Mouse (Mus musculus): ENCODE results near the gene Slamf7.
A peak's percentile ranks its signal among the peaks of the same experiment; 100 is the strongest.
"Not testable (repeated sequence)": the region's sequence is repeated elsewhere in the genome, so short reads cannot be mapped to it uniquely, and the experiment has no call there.

Gene Slamf7

GRCm38 (mm10) chr1:171652734-171653133 is at the start of gene Slamf7:
Slamf7 (minus strand) TSS chr1:171653035.
- no peak for DNase-seq (ENCODE audit: low spot score)

GRCm38 (mm10) chr1:171698983-171699382 is 46.1 kb upstream of the Slamf7 start:
- DNase-seq (ENCODE audit: low spot score) = peak; percentile 43

- no peak for DNase-seq (ENCODE audit: low spot score)
Measured at GRCm38 (mm10) chr1:171693918-171694317, 41.1 kb upstream of the Slamf7 start.

GRCm38 (mm10) chr1:171687320-171687719 is 34.5 kb upstream of the Slamf7 start:
- DNase-seq (ENCODE audit: low spot score) = no peak

- no peak for DNase-seq (ENCODE audit: low spot score)
Measured at GRCm38 (mm10) chr1:171684923-171685322, 32.1 kb upstream of the Slamf7 start.

GRCm38 (mm10) chr1:171681531-171682299 is 28.9 kb upstream of the Slamf7 start, which contains the start of gene Cd48:
Cd48 (plus strand) TSS chr1:171682009.
- no peak for DNase-seq (ENCODE audit: low spot score)

GRCm38 (mm10) chr1:171681009-171681408 is 28.2 kb upstream of the Slamf7 start:
- no peak for DNase-seq (ENCODE audit: low spot score)

- no peak for DNase-seq (ENCODE audit: low spot score)
Measured at GRCm38 (mm10) chr1:171677721-171678120, 24.9 kb upstream of the Slamf7 start.

GRCm38 (mm10) chr1:171674467-171674866 is 21.6 kb upstream of the Slamf7 start:
- no peak for DNase-seq (ENCODE audit: low spot score)

- peak; percentile 15 for DNase-seq (ENCODE audit: low spot score)
Measured at GRCm38 (mm10) chr1:171672854-171673475, 20.1 kb upstream of the Slamf7 start.

- DNase-seq (ENCODE audit: low spot score) = not testable (repeated sequence)
Measured at GRCm38 (mm10) chr1:171672451-171672850, 19.6 kb upstream of the Slamf7 start.

GRCm38 (mm10) chr1:171667160-171667559 is 14.3 kb upstream of the Slamf7 start:
- no peak for DNase-seq (ENCODE audit: low spot score)

- no peak for DNase-seq (ENCODE audit: low spot score)
Measured at GRCm38 (mm10) chr1:171666350-171666749, 13.5 kb upstream of the Slamf7 start.

GRCm38 (mm10) chr1:171663757-171664156 is 10.9 kb upstream of the Slamf7 start:
- DNase-seq (ENCODE audit: low spot score) = no peak

GRCm38 (mm10) chr1:171661482-171661881 is 8.6 kb upstream of the Slamf7 start:
- no peak for DNase-seq (ENCODE audit: low spot score)

- DNase-seq (ENCODE audit: low spot score) = no peak
Measured at GRCm38 (mm10) chr1:171660423-171660822, 7.6 kb upstream of the Slamf7 start.

GRCm38 (mm10) chr1:171658561-171658991 is 5.7 kb upstream of the Slamf7 start:
- DNase-seq (ENCODE audit: low spot score) = no peak

GRCm38 (mm10) chr1:171648840-171649239 is 4.0 kb downstream of the Slamf7 start:
- DNase-seq (ENCODE audit: low spot score) = no peak

- no peak for DNase-seq (ENCODE audit: low spot score)
Measured at GRCm38 (mm10) chr1:171647716-171648115, 5.1 kb downstream of the Slamf7 start.

GRCm38 (mm10) chr1:171646429-171646940 is 6.3 kb downstream of the Slamf7 start:
- DNase-seq (ENCODE audit: low spot score) = no peak

GRCm38 (mm10) chr1:171643612-171644011 is 9.2 kb downstream of the Slamf7 start:
- DNase-seq (ENCODE audit: low spot score) = no peak

- no peak for DNase-seq (ENCODE audit: low spot score)
Measured at GRCm38 (mm10) chr1:171640796-171641195, 12.0 kb downstream of the Slamf7 start.

GRCm38 (mm10) chr1:171638686-171639085 is 14.1 kb downstream of the Slamf7 start:
- no peak for DNase-seq (ENCODE audit: low spot score)

Measured in retina, embryonic 14.5 days (tissue).